Mouse (Mus musculus) heart, embryonic 11.5 days (tissue): Measurements from ENCODE around the gene Trafd1. TPM values are rescaled to one million over a fixed set of nuclear protein-coding genes. Genes with fewer than 3 reads are reported as not detected.

Experiments used
- ATAC-seq: fragments of 200-750 bp; cut with Nextera tagmentation; replicated peaks from 2 replicates; pipeline ENCODE4 v1.8.0; 2017; ENCODE audit warnings: moderate library complexity; ENCODE audit not compliant: insufficient number of reproducible peaks, low FRiP score, low TSS enrichment
- H3K27ac ChIP-seq: fragments of 300-500 bp; sonication (generic); 2 replicates; pipeline ENCODE4 v1.5.1; 2014; ENCODE audit warnings: mild to moderate bottlenecking, low read depth, low read length
- H3K27me3 ChIP-seq: fragments of 300-500 bp; sonication (generic); 2 replicates; pipeline ENCODE4 v1.6.1; 2014; ENCODE audit warnings: mild to moderate bottlenecking, low read length, mixed read lengths; ENCODE audit not compliant: control insufficient read depth, insufficient read depth
- H3K36me3 ChIP-seq: fragments of 300-500 bp; sonication (generic); 2 replicates; pipeline ENCODE4 v1.6.1; 2014; ENCODE audit warnings: mild to moderate bottlenecking, low read length, moderate library complexity, mixed read lengths; ENCODE audit not compliant: control insufficient read depth, insufficient read depth
- H3K4me1 ChIP-seq: fragments of 300-500 bp; sonication (generic); 2 replicates; pipeline ENCODE4 v1.6.1; 2014; ENCODE audit warnings: low read length; ENCODE audit not compliant: control insufficient read depth, insufficient read depth
- H3K4me2 ChIP-seq: fragments of 300-500 bp; sonication (generic); 2 replicates; pipeline ENCODE4 v1.6.1; 2014; ENCODE audit warnings: mild to moderate bottlenecking, moderate library complexity
- H3K4me3 ChIP-seq: fragments of 300-500 bp; sonication (generic); 2 replicates; pipeline ENCODE4 v1.5.1; 2014; ENCODE audit warnings: low read depth, low read length
- H3K9ac ChIP-seq: fragments of 300-500 bp; sonication (generic); 2 replicates; pipeline ENCODE4 v1.6.1; 2014; ENCODE audit warnings: mild to moderate bottlenecking, low read depth, low read length, moderate library complexity
- H3K9me3 ChIP-seq: fragments of 300-500 bp; sonication (generic); replicated peaks from 2 replicates; pipeline ENCODE4 v1.6.1; 2016; ENCODE audit warnings: low read length; ENCODE audit not compliant: control insufficient read depth
- WGBS: fragments of 180-500 bp; shearing (Covaris S2); extraction: QIAGEN DNeasy Blood & Tissue Kit; methylation state at CpG from one replicate; pipeline ENCODE4 v1.1.7; 2014; ENCODE audit not compliant: insufficient replicate concordance; 5-methylcytosine and 5-hydroxymethylcytosine counted together
- polyA plus RNA-seq: library from polyadenylated mRNA; unstranded; fragments of >200 nt; fragmentation: Nextera tagmentation; extraction: Ambion mirVana; gene quantifications from 2 replicates; pipeline ENCODE4 v1.2.1, GENCODE M21; 2014

Gene Trafd1
- polyA plus RNA-seq, 1 experiment from 2014 or later, result 60.6 TPM

DNA sequence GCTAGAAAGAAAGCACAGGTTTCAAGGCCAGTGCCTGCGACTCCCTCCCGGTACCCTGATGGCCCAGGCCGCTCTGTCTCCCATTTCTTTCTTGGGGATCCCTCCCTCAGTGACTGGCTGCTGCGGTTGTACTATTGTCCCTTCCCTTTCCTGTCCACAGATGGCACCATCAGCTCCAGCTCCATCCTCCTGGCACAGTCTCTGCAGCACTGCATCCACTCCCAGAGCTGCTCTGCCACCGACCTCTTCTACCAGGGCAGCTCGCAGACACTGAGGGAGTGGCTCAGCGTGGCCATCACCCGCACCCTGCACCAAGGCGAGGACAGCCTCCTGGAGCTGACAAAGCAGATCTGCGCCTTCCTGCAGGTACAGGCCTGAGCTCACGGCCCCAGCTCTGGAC is 42.9 kb downstream of the Trafd1 start:
- Histone ChIP-seq H3K36me3 (peaks cover 37% of the 10 kb centered on the region), H3K4me2 (no peak overlapping the region), H3K27me3 (no peaks in the 10 kb centered on the region), H3K4me1 (0 out of 2 replicates have a peak, but pooled peaks cover 5% of the 10 kb centered on the region), H3K27ac (no peak overlapping the region), H3K9ac (no peak overlapping the region), H3K4me3 (no peak overlapping the region), H3K9me3 (no peaks in the 10 kb centered on the region)
- WGBS, result 88% methylated on average over 11 of the region's 11 CpGs
- ATAC-seq, result no peak

DNA sequence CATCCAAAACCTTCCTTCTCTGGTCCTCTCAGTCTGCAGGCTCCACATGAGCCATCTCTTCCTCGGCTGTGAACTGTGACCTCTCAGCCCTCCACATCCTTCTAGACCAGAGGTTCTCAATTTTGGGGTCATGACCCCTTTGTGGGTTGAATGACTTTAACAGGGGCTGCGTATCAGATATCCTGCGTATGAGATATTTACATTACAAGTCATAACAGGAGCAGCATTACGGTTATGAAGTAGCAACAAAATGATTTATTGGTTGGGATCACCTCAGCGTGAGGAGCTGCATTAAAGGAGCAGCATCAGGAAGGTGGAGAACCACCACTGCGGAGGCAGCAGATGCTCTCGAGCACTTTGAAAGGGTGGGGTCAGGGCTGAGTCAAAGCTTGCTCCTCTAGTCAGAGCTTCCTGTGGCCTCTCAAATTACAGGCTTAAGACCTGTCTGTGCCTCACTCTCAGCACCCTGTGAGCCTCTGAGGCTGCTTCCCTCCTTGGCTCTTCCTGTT is 44.4 kb downstream of the Trafd1 start:
- 49% methylated on average over 7 of the region's 7 CpGs for WGBS
- ATAC-seq, result no peak
- Histone ChIP-seq H3K9me3 (no peaks in the 10 kb centered on the region), H3K27me3 (no peaks in the 10 kb centered on the region), H3K4me1 (0 out of 2 replicates have a peak, but pooled peaks cover 5% of the 10 kb centered on the region), H3K27ac (no peak overlapping the region), H3K36me3 (peaks cover 44% of the 10 kb centered on the region), H3K9ac (no peak overlapping the region), H3K4me2 (no peak overlapping the region), H3K4me3 (no peak overlapping the region)

DNA sequence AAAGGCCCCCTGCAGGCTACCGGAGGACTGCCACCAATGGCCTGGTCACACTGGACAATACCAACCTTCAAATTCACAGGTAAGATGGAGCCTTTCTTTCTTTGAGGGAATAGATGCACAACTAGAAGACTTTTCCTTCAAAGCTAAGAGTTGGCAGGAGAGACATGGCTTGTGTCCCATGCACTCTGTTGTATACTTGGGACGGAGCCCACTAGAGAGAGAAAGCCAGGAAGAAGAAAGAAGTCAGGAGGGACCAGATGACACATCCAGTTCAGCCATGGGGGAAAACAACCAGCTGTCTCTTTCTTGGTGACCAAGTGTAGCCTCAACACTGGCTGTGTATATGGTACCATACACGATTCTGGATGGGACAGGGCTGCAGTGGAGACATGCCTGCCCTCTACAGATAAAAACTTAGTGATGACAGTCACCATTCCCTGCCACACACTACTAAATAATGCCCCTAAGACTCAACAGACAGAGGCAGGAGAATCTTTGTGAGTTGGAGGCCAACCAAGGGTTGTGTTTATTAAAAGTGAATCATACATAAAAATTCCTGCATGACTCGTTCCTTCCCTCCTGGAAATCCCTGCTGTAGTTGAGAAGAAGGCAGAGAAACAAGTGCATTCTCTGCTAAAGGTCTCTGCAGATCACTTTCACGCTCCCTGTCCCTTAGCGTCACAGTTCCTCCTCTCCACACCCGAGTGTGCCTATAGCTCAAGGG is 45.8 kb downstream of the Trafd1 start:
- no peak overlapping the region for H3K4me2 ChIP-seq
- no peak overlapping the region for H3K9ac ChIP-seq
- WGBS, result 85% methylated on average over 7 of the region's 7 CpGs
- no peak for ATAC-seq
- H3K9me3 ChIP-seq, result no peaks in the 10 kb centered on the region
- H3K4me1 ChIP-seq, result 0 out of 2 replicates have a peak, but pooled peaks cover 5% of the 10 kb centered on the region
- H3K36me3 ChIP-seq, result peaks cover 41% of the 10 kb centered on the region
- no peak overlapping the region for H3K27ac ChIP-seq
- H3K27me3 ChIP-seq, result no peaks in the 10 kb centered on the region
- no peak overlapping the region for H3K4me3 ChIP-seq

DNA sequence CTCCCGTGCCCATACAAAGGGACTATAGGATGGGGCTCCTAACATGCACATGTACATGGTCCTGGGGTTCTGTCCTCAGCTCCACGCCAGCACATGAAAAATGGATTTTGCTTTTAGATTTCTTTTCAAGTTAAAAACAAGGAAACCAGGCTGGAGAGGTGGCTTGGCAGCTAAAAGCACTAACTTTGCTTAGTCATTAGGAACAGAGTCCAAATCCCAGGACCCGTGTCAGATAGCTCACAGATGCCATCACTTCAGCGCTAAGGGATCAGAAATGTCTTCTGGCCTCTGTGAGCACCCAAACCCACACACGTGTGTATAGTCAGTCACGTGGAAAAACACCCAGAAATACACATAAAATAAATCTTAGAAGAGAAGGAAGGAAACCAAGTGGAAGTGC is 48.7 kb downstream of the Trafd1 start:
- WGBS, result 89% methylated on average over 6 of the region's 6 CpGs
- H3K36me3 ChIP-seq, result peaks cover 35% of the 10 kb centered on the region
- H3K4me2 ChIP-seq, result no peak overlapping the region
- no peak for ATAC-seq
- 0 out of 2 replicates have a peak, but pooled peaks cover 5% of the 10 kb centered on the region for H3K4me1 ChIP-seq
- H3K27ac ChIP-seq, result no peak overlapping the region
- no peak overlapping the region for H3K9ac ChIP-seq
- H3K27me3 ChIP-seq, result no peaks in the 10 kb centered on the region
- no peak overlapping the region for H3K4me3 ChIP-seq
- H3K9me3 ChIP-seq, result no peaks in the 10 kb centered on the region

DNA sequence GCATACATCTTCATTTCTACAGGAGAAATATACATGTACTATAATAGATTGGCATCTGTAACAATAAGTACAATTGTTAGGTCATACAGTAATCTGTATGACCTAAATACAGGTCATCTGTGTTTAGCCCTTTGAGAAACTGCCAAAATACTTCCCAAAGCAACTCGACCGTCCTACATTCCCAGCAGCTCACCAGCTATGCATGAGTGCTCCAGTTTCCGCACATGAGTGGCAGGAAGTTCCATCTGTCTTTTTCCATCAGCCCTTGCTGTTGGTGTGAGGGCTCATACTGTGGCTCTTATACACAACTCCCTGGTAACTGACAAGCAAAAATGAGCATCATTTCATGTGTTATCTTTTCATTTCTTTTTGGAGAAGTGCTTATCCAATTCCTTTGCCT is 49.4 kb downstream of the Trafd1 start:
- 84% methylated on average over 3 of the region's 3 CpGs for WGBS
- peaks cover 36% of the 10 kb centered on the region for H3K36me3 ChIP-seq

DNA sequence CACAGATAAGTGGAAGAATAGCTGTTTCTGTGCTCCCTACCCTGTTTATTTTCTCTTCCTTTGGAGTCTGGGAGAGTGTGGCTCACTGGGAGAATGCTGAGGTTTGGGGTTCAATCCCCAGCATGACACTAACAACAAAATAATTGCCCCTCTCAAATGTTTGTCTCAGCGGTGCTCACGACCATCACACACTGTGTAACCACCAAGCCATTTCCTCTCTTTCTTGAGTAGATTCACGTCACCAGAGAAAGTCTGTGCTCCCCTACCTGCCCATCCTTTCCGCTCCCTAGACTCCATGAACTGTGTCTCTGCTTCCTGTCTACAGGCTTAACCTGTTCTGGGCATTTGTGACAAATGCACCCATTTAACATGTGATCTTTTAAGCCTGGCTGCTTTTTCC is 50.0 kb downstream of the Trafd1 start:
- peaks cover 39% of the 10 kb centered on the region for H3K36me3 ChIP-seq
- 82% methylated on average over 4 of the region's 4 CpGs for WGBS

More for the DNA sequence above, 49.4 kb downstream of the Trafd1 start:
- no peak for ATAC-seq
- Histone ChIP-seq H3K9me3 (no peaks in the 10 kb centered on the region), H3K4me3 (no peak overlapping the region), H3K4me2 (no peak overlapping the region), H3K27ac (no peak overlapping the region), H3K4me1 (0 out of 2 replicates have a peak, but pooled peaks cover 2% of the 10 kb centered on the region), H3K9ac (no peak overlapping the region), H3K27me3 (no peaks in the 10 kb centered on the region)

DNA sequence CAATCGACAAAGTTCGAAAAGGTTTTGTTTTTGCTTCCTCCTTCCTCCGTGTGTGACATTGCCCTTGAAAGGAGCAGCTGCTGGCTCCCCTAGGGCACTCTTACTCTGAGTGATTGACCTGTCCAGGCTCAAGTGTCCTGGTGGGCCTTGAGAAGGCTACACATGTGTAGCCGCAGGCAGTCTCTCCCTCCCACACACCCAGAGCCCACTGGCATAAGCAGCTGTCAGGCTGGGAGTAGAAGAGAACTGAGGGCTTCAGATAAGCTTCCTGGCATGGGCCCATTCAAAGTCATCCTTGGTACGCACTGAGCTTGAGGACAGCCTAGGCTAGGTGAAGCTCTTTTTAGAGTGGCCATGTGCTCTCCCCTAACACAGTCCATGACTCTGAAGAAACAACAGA is 51.0 kb downstream of the Trafd1 start:
- no peak overlapping the region for H3K4me2 ChIP-seq
- H3K36me3 ChIP-seq, result peaks cover 36% of the 10 kb centered on the region
- WGBS, result 82% methylated on average over 5 of the region's 5 CpGs
- H3K27me3 ChIP-seq, result no peaks in the 10 kb centered on the region
- no peak overlapping the region for H3K27ac ChIP-seq
- H3K9ac ChIP-seq, result no peak overlapping the region; the same call in 1 of the 2 replicates
- H3K4me1 ChIP-seq, result no peaks in the 10 kb centered on the region
- ATAC-seq, result no peak
- no peaks in the 10 kb centered on the region for H3K9me3 ChIP-seq
- H3K4me3 ChIP-seq, result no peak overlapping the region

More for the DNA sequence above, 50.0 kb downstream of the Trafd1 start:
- H3K27me3 ChIP-seq, result no peaks in the 10 kb centered on the region
- ATAC-seq, result no peak
- H3K9ac ChIP-seq, result no peak overlapping the region
- H3K4me1 ChIP-seq, result no peaks in the 10 kb centered on the region
- H3K27ac ChIP-seq, result no peak overlapping the region
- no peak overlapping the region for H3K4me3 ChIP-seq
- no peaks in the 10 kb centered on the region for H3K9me3 ChIP-seq
- H3K4me2 ChIP-seq, result no peak overlapping the region

DNA sequence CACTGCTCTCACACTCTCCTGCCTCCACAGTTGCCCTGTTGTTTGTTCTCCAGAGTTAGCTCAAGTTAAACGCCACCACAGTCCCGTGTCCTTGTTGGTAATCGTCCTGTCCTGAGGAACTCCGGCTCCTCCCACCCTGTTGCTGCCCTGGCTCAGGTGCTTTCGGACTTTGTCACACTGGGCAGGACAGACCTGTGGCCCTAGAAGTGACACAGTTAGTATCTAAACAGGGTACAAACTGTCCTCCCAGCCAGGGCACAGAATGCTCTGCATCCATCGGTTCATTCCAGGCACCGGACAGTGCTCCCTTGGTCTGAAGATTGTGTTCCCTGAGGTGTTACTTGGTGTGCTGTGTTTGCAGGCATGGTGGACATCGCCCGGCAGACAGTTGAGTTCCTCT is 51.5 kb downstream of the Trafd1 start:
- Histone ChIP-seq H3K9ac (no peak overlapping the region), H3K9me3 (no peaks in the 10 kb centered on the region), H3K4me3 (no peak overlapping the region), H3K4me1 (no peaks in the 10 kb centered on the region), H3K36me3 (peaks cover 35% of the 10 kb centered on the region), H3K4me2 (no peak overlapping the region), H3K27ac (no peak overlapping the region), H3K27me3 (no peaks in the 10 kb centered on the region)
- ATAC-seq, result no peak
- WGBS, result 93% methylated on average over 9 of the region's 9 CpGs

DNA sequence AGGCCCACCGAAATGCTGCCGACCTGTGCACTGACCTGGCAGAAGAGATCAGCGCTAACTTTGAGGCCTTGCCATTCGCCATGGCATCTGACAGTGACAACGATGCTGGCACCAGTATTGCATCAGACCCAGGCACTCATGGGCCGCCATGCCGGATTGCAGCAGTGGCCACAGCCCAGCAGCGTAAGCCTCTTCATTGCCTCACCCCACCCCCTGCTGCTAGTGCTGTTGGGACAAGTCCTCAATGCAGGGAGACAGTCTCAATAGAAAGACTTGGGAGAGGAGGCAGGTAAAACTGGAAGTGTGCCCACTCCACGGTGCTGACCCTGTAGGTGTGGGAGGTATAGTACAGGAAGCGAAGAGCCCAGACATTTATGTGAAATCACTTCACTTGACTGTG is 53.7 kb downstream of the Trafd1 start:
- H3K9ac ChIP-seq, result no peak overlapping the region

More for the DNA sequence above, 53.7 kb downstream of the Trafd1 start:
- Histone ChIP-seq H3K4me2 (no peak overlapping the region), H3K4me3 (no peak overlapping the region), H3K27ac (no peak overlapping the region), H3K36me3 (peaks cover 33% of the 10 kb centered on the region), H3K27me3 (no peaks in the 10 kb centered on the region), H3K9me3 (no peaks in the 10 kb centered on the region), H3K4me1 (no peaks in the 10 kb centered on the region)
- WGBS, result 93% methylated on average over 10 of the region's 10 CpGs
- ATAC-seq, result no peak
